Mouse (Mus musculus) brown adipose tissue, adult 24 weeks (tissue): ENCODE measurements around the gene Prl2c3. TPM values are rescaled to one million over a fixed set of nuclear protein-coding genes. Genes with fewer than 3 reads are reported as not detected.

Experiments used
- polyA plus RNA-seq: library from polyadenylated mRNA; stranded (reverse); fragments of >200 nt; gene quantifications from 2 replicates; pipeline ENCODE4 v1.2.4, GENCODE M21; 2012; ENCODE audit not compliant: missing spikeins, insufficient read depth, insufficient read length

Prl2c3 gene
- polyA plus RNA-seq, 1 experiment = not detected

Other genes starting within 250 kb of the Prl2c3 start
- 2.8 and 2.9 TPM in 2 replicates for gene Ero1lb, start 234.2 kb downstream of the Prl2c3 start, polyA plus RNA-seq
- gene Prl2c2, start 205.3 kb upstream of the Prl2c3 start, polyA plus RNA-seq = not detected in 2 replicates